Mouse (Mus musculus) right cerebral cortex, adult 18-20 months (tissue): ENCODE results near the gene R3hdm4.
A peak's percentile ranks its signal among the peaks of the same experiment; 100 is the strongest.

Experiments
- DNase-seq: peaks from one replicate; pipeline ENCODE4 v3.0.0; 2022; ENCODE audit warnings: mixed read lengths

R3hdm4 gene

GRCm38 (mm10) chr10:79940749-79941148 lies 19.7 kb upstream of the R3hdm4 start:
- DNase-seq, result no peak

- DNase-seq, result no peak
These were observed 16.9 kb upstream of the R3hdm4 start for GRCm38 (mm10) chr10:79937775-79938526.

- no peak for DNase-seq
These were observed 16.0 kb upstream of the R3hdm4 start for GRCm38 (mm10) chr10:79936911-79937441.

- DNase-seq, result no peak
These were observed 15.4 kb upstream of the R3hdm4 start for GRCm38 (mm10) chr10:79936284-79936910.

GRCm38 (mm10) chr10:79934794-79935569 lies 14.0 kb upstream of the R3hdm4 start:
- DNase-seq, result no peak

- DNase-seq, result peak; percentile 72
These were observed 13.3 kb upstream of the R3hdm4 start for GRCm38 (mm10) chr10:79934272-79934721.

GRCm38 (mm10) chr10:79933861-79934260 lies 12.9 kb upstream of the R3hdm4 start:
- no peak for DNase-seq

- no peak for DNase-seq
These were observed 12.2 kb upstream of the R3hdm4 start for GRCm38 (mm10) chr10:79933145-79933679.

GRCm38 (mm10) chr10:79932736-79933135 lies 11.7 kb upstream of the R3hdm4 start:
- DNase-seq, result peak; percentile 46

- no peak for DNase-seq
These were observed 10.8 kb upstream of the R3hdm4 start for GRCm38 (mm10) chr10:79931797-79932196.

GRCm38 (mm10) chr10:79930826-79931186 lies 9.8 kb upstream of the R3hdm4 start:
- no peak for DNase-seq

- DNase-seq, result no peak
These were observed 9.2 kb upstream of the R3hdm4 start for GRCm38 (mm10) chr10:79929967-79930825.

- no peak for DNase-seq
These were observed 8.1 kb upstream of the R3hdm4 start for GRCm38 (mm10) chr10:79928907-79929701.

- DNase-seq, result no peak
These were observed 7.2 kb upstream of the R3hdm4 start for GRCm38 (mm10) chr10:79928030-79928694.

GRCm38 (mm10) chr10:79927324-79928029 lies 6.5 kb upstream of the R3hdm4 start:
- DNase-seq, result peak; percentile 57

- peak; percentile 91 for DNase-seq
These were observed 5.7 kb upstream of the R3hdm4 start, which contains the start of gene Arid3a for GRCm38 (mm10) chr10:79926491-79927323. Gene Arid3a (plus strand): TSS chr10:79927043.

GRCm38 (mm10) chr10:79925785-79926490 lies 4.9 kb upstream of the R3hdm4 start:
- no peak for DNase-seq
